Mouse (Mus musculus) liver, embryonic 11.5 days (tissue): ENCODE results near the gene Clcn1. TPM values are rescaled to one million over a fixed set of nuclear protein-coding genes. Genes with fewer than 3 reads are reported as not detected.

ENCODE experiments used
- ATAC-seq: fragments of 200-750 bp; cut with Nextera tagmentation; replicated peaks from 2 replicates; pipeline ENCODE4 v1.8.0; 2017; ENCODE audit warnings: moderate number of reproducible peaks, mild to moderate bottlenecking, moderate TSS enrichment, moderate library complexity; ENCODE audit not compliant: low FRiP score
- DNase-seq: peaks from one replicate; pipeline ENCODE4 v3.0.0-alpha.2; 2017; ENCODE audit warnings: low spot score
- H3K27ac ChIP-seq: fragments of 300-500 bp; sonication (generic); 2 replicates; pipeline ENCODE4 v1.5.1; 2014; ENCODE audit warnings: mild to moderate bottlenecking, low read depth, low read length, control low read depth
- H3K27me3 ChIP-seq: fragments of 300-500 bp; sonication (generic); replicated peaks from 2 replicates; pipeline ENCODE4 v1.6.1; 2014; ENCODE audit warnings: low read length, mixed read lengths; ENCODE audit not compliant: control insufficient read depth, insufficient read depth
- H3K36me3 ChIP-seq: fragments of 300-500 bp; sonication (generic); 2 replicates; pipeline ENCODE4 v1.6.1; 2014; ENCODE audit warnings: mild to moderate bottlenecking, low read length, moderate library complexity, mixed read lengths; ENCODE audit not compliant: control insufficient read depth, insufficient read depth
- H3K4me1 ChIP-seq: fragments of 300-500 bp; sonication (generic); replicated peaks from 2 replicates; pipeline ENCODE4 v1.6.1; 2014; ENCODE audit warnings: low read length, mixed read lengths; ENCODE audit not compliant: control insufficient read depth, insufficient read depth
- H3K4me2 ChIP-seq: fragments of 300-500 bp; sonication (generic); 2 replicates; pipeline ENCODE4 v1.6.1; 2014; ENCODE audit warnings: mild to moderate bottlenecking, control low read depth, moderate library complexity
- H3K4me3 ChIP-seq: fragments of 300-500 bp; sonication (generic); 2 replicates; pipeline ENCODE4 v1.5.1; 2014; ENCODE audit warnings: low read depth, low read length, control low read depth
- H3K9ac ChIP-seq: fragments of 300-500 bp; sonication (generic); 2 replicates; pipeline ENCODE4 v1.6.1; 2014; ENCODE audit warnings: low read depth, low read length, control low read depth
- H3K9me3 ChIP-seq: fragments of 300-500 bp; sonication (generic); 2 replicates; pipeline ENCODE4 v1.6.1; 2016; ENCODE audit warnings: low read length, inconsistent platforms, mixed read lengths; ENCODE audit not compliant: control insufficient read depth
- WGBS: fragments of 180-500 bp; shearing (Covaris S2); extraction: QIAGEN DNeasy Blood & Tissue Kit; methylation state at CpG from one replicate; pipeline ENCODE4 v1.1.7; 2014; 5-methylcytosine and 5-hydroxymethylcytosine counted together
- polyA plus RNA-seq: library from polyadenylated mRNA; unstranded; fragments of >200 nt; fragmentation: Nextera tagmentation; extraction: Ambion mirVana; gene quantifications from 2 replicates; pipeline ENCODE4 v1.2.1, GENCODE M21; 2014

Clcn1 gene
- polyA plus RNA-seq, 1 experiment from 2014 or later: 0.29 TPM

DNA sequence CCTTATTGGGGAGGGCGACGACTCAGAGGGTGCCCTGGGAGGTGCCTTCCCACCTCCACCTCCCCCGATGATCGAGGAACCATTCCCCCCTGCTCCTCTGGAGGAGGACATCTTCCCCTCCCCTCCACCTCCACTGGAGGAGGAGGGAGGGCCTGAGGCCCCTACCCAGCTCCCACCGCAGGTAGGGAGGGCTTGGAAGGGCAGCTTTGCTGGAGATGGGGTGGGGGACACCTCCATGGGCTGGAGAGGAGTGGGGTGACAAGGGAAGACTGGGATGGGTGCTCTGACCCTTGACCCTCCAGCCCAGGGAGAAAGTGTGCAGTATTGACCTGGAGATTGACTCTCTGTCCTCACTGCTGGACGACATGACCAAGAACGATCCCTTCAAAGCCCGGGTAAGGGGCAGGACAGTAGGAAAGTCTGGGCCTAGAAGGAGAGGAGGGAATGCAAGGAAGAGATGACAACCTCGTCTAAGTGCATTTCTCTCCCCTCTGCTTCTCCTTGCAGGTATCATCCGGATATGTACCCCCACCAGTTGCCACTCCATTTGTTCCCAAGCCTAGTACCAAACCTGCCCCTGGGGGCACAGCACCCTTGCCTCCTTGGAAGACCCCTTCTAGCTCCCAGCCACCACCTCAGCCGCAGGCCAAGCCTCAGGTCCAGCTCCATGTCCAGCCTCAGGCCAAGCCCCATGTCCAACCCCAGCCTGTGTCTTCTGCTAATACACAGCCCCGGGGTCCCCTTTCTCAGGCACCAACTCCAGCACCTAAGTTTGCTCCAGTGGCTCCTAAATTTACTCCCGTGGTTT, 64.7 kb downstream of the Clcn1 start:
- no peaks in the 10 kb centered on the region for H3K27me3 ChIP-seq
- WGBS: 30% methylated on average over 13 of the region's 13 CpGs
- peak overlapping the region; percentile 90 for H3K4me2 ChIP-seq
- H3K27ac ChIP-seq: peak overlapping the region; percentile 80
- peaks cover 45% of the 10 kb centered on the region for H3K4me1 ChIP-seq
- ATAC-seq (no peak), DNase-seq (no peak)
- peaks cover 4% of the 10 kb centered on the region; the same call in 1 of the 2 replicates for H3K36me3 ChIP-seq
- peak overlapping the region; percentile 80 for H3K4me3 ChIP-seq
- no peaks in the 10 kb centered on the region for H3K9me3 ChIP-seq
- H3K9ac ChIP-seq: peak overlapping the region; percentile 79

DNA sequence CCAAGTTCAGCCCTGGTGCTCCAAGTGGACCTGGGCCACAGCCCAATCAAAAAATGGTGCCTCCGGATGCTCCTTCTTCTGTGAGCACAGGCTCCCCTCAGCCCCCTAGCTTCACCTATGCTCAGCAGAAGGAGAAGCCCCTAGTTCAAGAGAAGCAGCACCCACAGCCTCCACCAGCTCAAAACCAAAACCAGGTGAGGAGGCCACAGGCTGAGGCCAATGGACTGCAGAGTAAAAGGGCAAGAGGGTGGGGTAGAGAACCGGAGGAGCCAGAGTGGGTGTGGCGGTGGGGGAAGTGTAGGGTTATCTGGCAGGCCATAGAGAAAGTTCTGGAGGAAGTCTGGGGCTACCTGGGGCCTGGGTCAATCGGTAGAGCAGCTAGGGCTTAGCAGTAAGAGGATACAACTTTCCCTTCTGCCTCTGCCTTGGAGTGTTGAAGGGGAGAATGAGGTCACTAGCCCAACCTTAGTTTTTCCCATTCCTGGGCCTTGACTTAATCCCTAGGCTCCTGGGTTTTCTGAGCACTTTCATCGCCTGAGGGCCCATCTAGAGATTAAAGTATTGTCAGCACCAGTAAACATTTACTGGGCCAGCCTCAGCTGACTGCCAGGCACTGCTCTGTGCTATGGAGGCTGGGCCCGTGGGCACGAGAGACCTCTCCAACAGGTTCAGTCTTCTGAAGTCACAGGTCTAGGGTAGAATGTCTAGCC, 65.4 kb downstream of the Clcn1 start:
- peak overlapping the region; percentile 66; the same call in 1 of the 2 replicates for H3K27ac ChIP-seq
- 44% methylated on average over 7 of the region's 7 CpGs for WGBS
- ATAC-seq: no peak
- H3K9me3 ChIP-seq: no peaks in the 10 kb centered on the region
- H3K4me3 ChIP-seq: peak overlapping the region; percentile 80
- H3K4me2 ChIP-seq: peak overlapping the region; percentile 90
- peak overlapping the region; percentile 22; the same call in 1 of the 2 replicates for H3K9ac ChIP-seq
- peaks cover 12% of the 10 kb centered on the region for H3K36me3 ChIP-seq
- no peak for DNase-seq
- H3K4me1 ChIP-seq: peaks cover 45% of the 10 kb centered on the region
- H3K27me3 ChIP-seq: no peaks in the 10 kb centered on the region

DNA sequence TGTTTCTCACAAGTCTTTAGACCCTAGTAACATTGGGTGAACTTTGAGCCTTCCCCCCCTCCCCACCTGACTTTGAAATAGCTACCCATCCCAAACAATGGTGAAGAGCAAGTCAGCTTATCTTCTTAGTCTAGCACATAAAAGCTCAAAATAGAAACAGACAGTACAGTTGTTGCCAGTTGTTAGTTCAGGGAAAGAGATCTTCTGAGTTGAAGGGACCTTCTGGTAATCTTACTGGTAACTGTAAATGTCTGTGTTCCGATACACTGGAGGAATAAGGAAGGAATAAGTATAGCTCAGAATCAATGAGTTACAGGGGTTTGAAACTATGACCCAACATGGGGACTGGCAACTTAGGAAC, 66.0 kb downstream of the Clcn1 start:
- no peaks in the 10 kb centered on the region for H3K9me3 ChIP-seq
- peaks cover 14% of the 10 kb centered on the region for H3K36me3 ChIP-seq
- peak overlapping the region; percentile 66; the same call in 1 of the 2 replicates for H3K27ac ChIP-seq
- peak overlapping the region; percentile 22; the same call in 1 of the 2 replicates for H3K9ac ChIP-seq
- 50% methylated on average over 1 of the region's 1 CpGs for WGBS
- no peak for ATAC-seq
- peaks cover 45% of the 10 kb centered on the region for H3K4me1 ChIP-seq
- H3K4me3 ChIP-seq: peak overlapping the region; percentile 80; the same call in 1 of the 2 replicates
- DNase-seq: no peak
- peak overlapping the region; percentile 90 for H3K4me2 ChIP-seq
- H3K27me3 ChIP-seq: no peaks in the 10 kb centered on the region

DNA sequence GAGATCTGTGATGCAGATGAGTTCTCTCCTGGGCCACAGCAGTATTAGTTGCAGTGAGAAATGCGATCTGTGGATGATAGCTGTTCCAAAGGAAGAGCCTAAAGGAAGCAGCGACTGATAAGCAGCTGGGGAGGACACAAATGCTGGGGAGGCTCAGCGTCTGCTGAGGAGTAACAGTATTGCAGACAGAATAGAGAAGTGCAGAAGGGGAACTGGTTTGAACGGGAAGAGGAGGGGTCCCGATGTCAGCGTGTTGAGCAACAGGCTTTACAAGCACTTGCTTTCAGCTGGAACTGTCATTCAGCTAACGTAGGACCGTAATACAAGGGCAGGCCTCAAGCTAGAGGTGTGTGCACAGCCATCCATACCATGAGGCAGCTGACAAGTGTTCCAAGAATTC, 66.7 kb downstream of the Clcn1 start:
- WGBS: 27% methylated on average over 8 of the region's 8 CpGs
- DNase-seq (no peak), ATAC-seq (no peak)
- peaks cover 48% of the 10 kb centered on the region for H3K4me1 ChIP-seq
- H3K9me3 ChIP-seq: no peaks in the 10 kb centered on the region
- peak overlapping the region; percentile 10; the same call in 1 of the 2 replicates for H3K4me3 ChIP-seq
- no peak overlapping the region for H3K9ac ChIP-seq
- H3K27ac ChIP-seq: peak overlapping the region; percentile 66
- H3K4me2 ChIP-seq: peak overlapping the region; percentile 90
- H3K27me3 ChIP-seq: no peaks in the 10 kb centered on the region
- H3K36me3 ChIP-seq: peaks cover 19% of the 10 kb centered on the region

DNA sequence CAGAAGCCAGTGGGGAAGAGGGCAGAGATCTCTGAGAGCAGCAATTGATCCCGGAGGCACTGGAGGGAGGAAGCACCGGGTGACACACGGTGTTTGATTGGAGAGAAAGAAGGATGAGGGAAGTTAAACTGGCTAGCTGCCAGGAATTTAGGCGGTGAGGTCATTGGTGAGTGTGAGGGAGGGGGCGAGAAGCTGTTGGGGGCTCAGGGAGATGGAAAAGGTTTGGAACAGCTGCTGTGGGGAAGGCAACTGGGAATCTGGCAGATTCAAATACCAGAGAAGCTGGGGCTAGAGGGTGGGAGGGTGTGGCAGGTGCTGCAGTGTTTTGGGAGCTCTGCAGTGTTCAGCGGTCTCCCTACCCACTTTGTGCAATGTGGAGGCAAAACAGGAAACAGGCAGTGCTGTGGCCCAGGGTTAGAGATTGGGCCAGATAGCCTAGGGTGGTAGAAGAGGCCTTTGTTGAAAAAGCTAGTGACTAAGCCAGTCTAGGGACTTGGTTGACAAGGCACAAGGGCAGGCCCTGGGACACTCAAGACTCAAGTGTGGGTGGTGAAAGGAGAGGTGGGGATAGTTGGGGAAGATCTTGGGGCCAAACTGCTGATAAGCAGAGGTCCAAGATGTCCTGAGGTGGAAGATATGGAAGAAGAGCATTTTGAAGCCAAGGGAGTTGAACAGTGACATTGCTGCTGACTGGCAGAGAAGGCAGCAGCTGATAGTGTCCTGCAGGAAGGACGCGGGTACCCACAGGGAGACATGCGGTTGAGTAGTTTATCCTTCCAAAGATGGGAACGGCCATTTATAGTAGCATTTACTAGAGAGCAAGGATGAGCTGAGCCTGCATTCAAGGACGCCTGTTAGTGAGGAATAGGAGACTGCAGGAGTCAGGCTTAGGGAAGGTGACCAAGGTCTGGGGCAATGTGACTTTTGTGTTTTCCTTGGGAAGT, 67.9 kb downstream of the Clcn1 start:
- 31% methylated on average over 11 of the region's 11 CpGs for WGBS
- Histone ChIP-seq H3K9ac (no peak overlapping the region), H3K4me1 (peaks cover 48% of the 10 kb centered on the region), H3K4me3 (no peak overlapping the region; the same call in 1 of the 2 replicates), H3K27ac (peak overlapping the region; percentile 66; the same call in 1 of the 2 replicates), H3K4me2 (peak overlapping the region; percentile 90), H3K27me3 (no peaks in the 10 kb centered on the region), H3K9me3 (no peaks in the 10 kb centered on the region), H3K36me3 (peaks cover 19% of the 10 kb centered on the region)
- DNase-seq: no peak
- no peak for ATAC-seq

DNA sequence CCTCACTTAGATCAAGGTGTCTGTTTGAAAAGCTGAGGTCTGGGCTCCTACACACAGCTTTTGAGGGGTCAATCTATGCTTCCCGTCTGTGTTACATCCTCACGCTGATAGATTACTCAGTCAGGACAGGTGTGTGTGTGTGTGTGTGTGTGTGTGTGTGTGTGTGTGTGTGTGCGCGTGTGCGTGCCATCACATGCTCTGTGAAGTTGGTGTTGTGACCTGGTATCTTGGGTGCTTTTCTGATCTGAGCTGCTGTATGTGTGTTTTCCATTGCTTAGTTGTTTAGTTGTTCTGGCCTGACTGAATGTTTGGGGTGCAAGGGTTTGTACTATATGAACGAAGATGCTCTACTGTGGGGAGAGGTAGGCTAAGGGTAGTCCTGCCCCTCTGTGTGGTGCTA, 68.9 kb downstream of the Clcn1 start:
- no peak overlapping the region for H3K4me3 ChIP-seq
- no peak overlapping the region for H3K27ac ChIP-seq
- ATAC-seq: no peak
- H3K36me3 ChIP-seq: peaks cover 19% of the 10 kb centered on the region
- H3K9me3 ChIP-seq: no peaks in the 10 kb centered on the region
- no peak overlapping the region for H3K4me2 ChIP-seq
- H3K27me3 ChIP-seq: no peaks in the 10 kb centered on the region
- DNase-seq: no peak
- WGBS: 90% methylated on average over 6 of the region's 6 CpGs
- H3K9ac ChIP-seq: no peak overlapping the region
- peaks cover 48% of the 10 kb centered on the region for H3K4me1 ChIP-seq

DNA sequence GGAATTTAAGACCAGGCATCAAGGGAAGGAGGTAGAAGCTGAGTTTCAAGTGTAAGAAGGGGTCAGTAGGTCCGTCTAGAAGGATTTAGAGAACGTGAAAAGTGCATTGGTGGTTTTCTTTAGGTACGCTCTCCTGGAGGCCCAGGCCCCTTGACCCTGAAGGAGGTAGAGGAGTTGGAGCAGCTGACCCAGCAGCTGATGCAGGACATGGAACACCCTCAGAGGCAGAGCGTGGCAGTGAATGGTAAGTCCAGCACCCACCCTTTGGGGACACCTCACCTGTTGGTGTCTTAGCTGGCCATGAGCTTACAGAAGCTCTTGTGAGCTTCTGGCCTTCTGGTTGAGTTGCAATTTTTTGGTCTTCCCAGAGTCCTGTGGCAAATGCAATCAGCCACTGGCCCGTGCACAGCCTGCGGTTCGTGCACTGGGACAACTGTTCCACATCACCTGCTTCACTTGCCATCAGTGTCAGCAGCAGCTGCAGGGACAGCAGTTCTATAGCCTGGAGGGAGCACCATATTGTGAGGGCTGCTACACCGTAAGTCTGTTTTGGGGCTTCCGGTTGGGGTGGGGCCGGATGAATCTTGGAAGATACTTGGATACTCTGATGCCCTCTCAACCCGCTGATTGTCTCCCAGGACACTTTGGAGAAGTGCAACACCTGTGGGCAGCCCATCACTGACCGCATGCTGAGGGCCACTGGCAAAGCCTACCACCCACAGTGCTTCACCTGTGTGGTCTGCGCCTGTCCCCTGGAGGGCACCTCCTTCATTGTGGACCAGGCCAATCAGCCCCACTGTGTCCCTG, 69.5 kb downstream of the Clcn1 start:
- Histone ChIP-seq H3K27me3 (no peaks in the 10 kb centered on the region), H3K4me1 (peaks cover 45% of the 10 kb centered on the region), H3K9ac (no peak overlapping the region), H3K4me3 (no peak overlapping the region), H3K9me3 (no peaks in the 10 kb centered on the region), H3K36me3 (peaks cover 19% of the 10 kb centered on the region), H3K27ac (no peak overlapping the region), H3K4me2 (no peak overlapping the region)
- DNase-seq (no peak), ATAC-seq (no peak)
- 90% methylated on average over 13 of the region's 13 CpGs for WGBS
